Mouse (Mus musculus) spleen, embryonic (tissue): Measurements from ENCODE around the gene Flt3.

Source experiments
- CTCF ChIA-PET: fragments of 350-600 bp; sonication (Branson Sonifier 250); formaldehyde crosslinking; loops from one replicate; lab custom pipeline; 2022; lab: Charles Lee

Flt3 gene

GRCm38 (mm10) chr5:147399843-147400504 is at the start of gene Flt3:
Gene Flt3 (minus strand): TSS chr5:147400489.
- CTCF ChIA-PET = no interaction called here

GRCm38 (mm10) chr5:147448933-147449332 is 48.6 kb upstream of the Flt3 start:
- CTCF ChIA-PET = interaction anchor here (0.5 to 0.6 kb wide), 2 partner anchors 11 to 61 kb away, joined by 3 to 5 read pairs; no protein-coding TSS in a partner anchor

- CTCF ChIA-PET = interaction anchor here (0.6 kb wide), 1 partner anchor 62 kb away, joined by 3 read pairs; no protein-coding TSS in a partner anchor
These were observed 48.2 kb upstream of the Flt3 start for GRCm38 (mm10) chr5:147448526-147448925.

- CTCF ChIA-PET = no interaction called here
These were observed 45.0 kb upstream of the Flt3 start for GRCm38 (mm10) chr5:147445252-147445651.

GRCm38 (mm10) chr5:147444757-147445156 is 44.5 kb upstream of the Flt3 start:
- CTCF ChIA-PET = no interaction called here

- CTCF ChIA-PET = interaction anchor here (0.6 kb wide), 1 partner anchor 42 kb away, joined by 3 read pairs; no protein-coding TSS in a partner anchor
These were observed 44.0 kb upstream of the Flt3 start for GRCm38 (mm10) chr5:147444298-147444697.

- CTCF ChIA-PET = no interaction called here
These were observed 42.5 kb upstream of the Flt3 start for GRCm38 (mm10) chr5:147442741-147443140.

- CTCF ChIA-PET = interaction anchor here (0.5 kb wide), 1 partner anchor 25 kb away, joined by 3 read pairs; no protein-coding TSS in a partner anchor
These were observed 41.7 kb upstream of the Flt3 start for GRCm38 (mm10) chr5:147441979-147442378.

GRCm38 (mm10) chr5:147440996-147441507 is 40.8 kb upstream of the Flt3 start:
- CTCF ChIA-PET = interaction anchor here (0.5 to 0.7 kb wide), 2 partner anchors 147 to 255 kb away, joined by 3 to 5 read pairs; no protein-coding TSS in a partner anchor

- CTCF ChIA-PET = interaction anchor here (0.8 to 1.1 kb wide), 2 partner anchors 16 kb away, joined by 3 to 4 read pairs; no protein-coding TSS in a partner anchor
These were observed 36.2 kb upstream of the Flt3 start for GRCm38 (mm10) chr5:147436491-147436890.

GRCm38 (mm10) chr5:147435751-147436150 is 35.5 kb upstream of the Flt3 start:
- CTCF ChIA-PET = interaction anchor here (0.8 kb wide), 1 partner anchor 16 kb away, joined by 4 read pairs; no protein-coding TSS in a partner anchor

GRCm38 (mm10) chr5:147435224-147435623 is 34.9 kb upstream of the Flt3 start:
- CTCF ChIA-PET = no interaction called here

GRCm38 (mm10) chr5:147432927-147433326 is 32.6 kb upstream of the Flt3 start:
- CTCF ChIA-PET = no interaction called here

- CTCF ChIA-PET = interaction anchor here (0.8 kb wide), 1 partner anchor 132 kb away, joined by 32 read pairs; no protein-coding TSS in a partner anchor
These were observed 30.9 kb upstream of the Flt3 start for GRCm38 (mm10) chr5:147430936-147431839.

GRCm38 (mm10) chr5:147430361-147430935 is 30.2 kb upstream of the Flt3 start:
- CTCF ChIA-PET = interaction anchor here (0.7 kb wide), 1 partner anchor 91 kb away, joined by 7 read pairs; no protein-coding TSS in a partner anchor

- CTCF ChIA-PET = interaction anchor here (0.6 to 0.7 kb wide), 3 partner anchors 92 to 202 kb away, joined by 4 to 8 read pairs (median 7); no protein-coding TSS in a partner anchor
These were observed 29.4 kb upstream of the Flt3 start, which contains the start of gene Pan3 for GRCm38 (mm10) chr5:147429535-147430305. Gene Pan3 (plus strand): TSS chr5:147430161.

GRCm38 (mm10) chr5:147426048-147426805 is 25.9 kb upstream of the Flt3 start:
- CTCF ChIA-PET = interaction anchor here (0.5 kb wide), 1 partner anchor 972 kb away, joined by 3 read pairs; no protein-coding TSS in a partner anchor

- CTCF ChIA-PET = interaction anchor here (0.6 to 0.7 kb wide), 2 partner anchors 85 to 510 kb away, joined by 6 read pairs; no protein-coding TSS in a partner anchor
These were observed 23.3 kb upstream of the Flt3 start for GRCm38 (mm10) chr5:147423612-147424011.
